Comparison of ENCODE assay signal across 20 mouse cellular contexts in genomic region chr10:60379419-60379957, GRCm38 (mm10). TPM values are rescaled to one million over a fixed set of nuclear protein-coding genes. Genes with fewer than 3 reads are reported as not detected.
DNase-seq lines count a peak whose midpoint lies in the region; ATAC-seq and TF ChIP-seq lines count a peak whose summit lies in the region.
"Had no signal": no experiment of that assay in that cellular context is flagged by ENCODE, and none has a peak within 500 bp of the region (broad histone marks: within the 10 kb centered on the region; RNA-seq: fewer than 3 reads in every experiment).

No protein-coding gene starts in this region.

- no peak overlapping the region for H3K9ac ChIP-seq in lung, embryonic 15.5 days
- no peak overlapping the region for H3K9ac ChIP-seq in stomach, postnatal 0 days (ENCODE audit: low read length)
- H3K9ac ChIP-seq: limb, embryonic 13.5 days; midbrain, embryonic 13.5 days had no signal

- H3K4me1 ChIP-seq in heart, embryonic 10.5 days, result peaks cover 20% of the 10 kb centered on the region
- H3K4me1 ChIP-seq in lung, embryonic 15.5 days, result peaks cover 16% of the 10 kb centered on the region
- H3K4me1 ChIP-seq in embryonic fibroblast, embryonic 13.5 days (ENCODE audit: control insufficient read depth, insufficient read depth, low read length), result peaks cover 5% of the 10 kb centered on the region; the same call in 1 of the 2 replicates
- 0 out of 2 replicates have a peak, but pooled peaks cover 2% of the 10 kb centered on the region for H3K4me1 ChIP-seq in stomach, postnatal 0 days (replicated peaks; ENCODE audit: control insufficient read depth, insufficient read depth)
- H3K4me1 ChIP-seq: midbrain, embryonic 13.5 days had no signal

- H3K9me3 ChIP-seq in heart, embryonic 10.5 days, result no peaks in the 10 kb centered on the region
- no peaks in the 10 kb centered on the region for H3K9me3 ChIP-seq in lung, embryonic 15.5 days
- no peaks in the 10 kb centered on the region for H3K9me3 ChIP-seq in stomach, postnatal 0 days (ENCODE audit: control insufficient read depth, low read length)
- H3K9me3 ChIP-seq: limb, embryonic 13.5 days; midbrain, embryonic 13.5 days had no signal

- no peaks in the 10 kb centered on the region for H3K36me3 ChIP-seq in heart, embryonic 10.5 days
- H3K36me3 ChIP-seq in lung, embryonic 15.5 days, result no peaks in the 10 kb centered on the region
- H3K36me3 ChIP-seq in stomach, postnatal 0 days (ENCODE audit: control insufficient read depth, insufficient read depth, low read length), result no peaks in the 10 kb centered on the region
- H3K36me3 ChIP-seq: limb, embryonic 13.5 days; midbrain, embryonic 13.5 days had no signal

- TF ChIP-seq CTCF in embryonic fibroblast, embryonic 13.5 days (IDR thresholded peaks at IDR 0.05; ENCODE audit: borderline replicate concordance, insufficient read depth, low read length), result no peak
- no peak for TF ChIP-seq CTCF in stomach, postnatal 0 days (IDR thresholded peaks at IDR 0.05; ENCODE audit: low read depth)

- peak overlapping the region; percentile 30; the same call in 1 of the 2 replicates for H3K27ac ChIP-seq in heart, embryonic 10.5 days
- peak overlapping the region; percentile 30; the same call in 1 of the 2 replicates for H3K27ac ChIP-seq in lung, embryonic 15.5 days
- peak overlapping the region; percentile 81 for H3K27ac ChIP-seq in embryonic fibroblast, embryonic 13.5 days (ENCODE audit: insufficient read depth, low read length)
- peak overlapping the region; percentile 65; the same call in 1 of the 2 replicates for H3K27ac ChIP-seq in stomach, postnatal 0 days (replicated peaks)
- H3K27ac ChIP-seq: limb, embryonic 13.5 days; midbrain, embryonic 13.5 days had no signal

- H3K27me3 ChIP-seq in heart, embryonic 10.5 days (ENCODE audit: insufficient read depth, poor library complexity, severe bottlenecking), result no peaks in the 10 kb centered on the region; the same call in 1 of the 2 replicates
- no peaks in the 10 kb centered on the region for H3K27me3 ChIP-seq in lung, embryonic 15.5 days
- H3K27me3 ChIP-seq in stomach, postnatal 0 days (ENCODE audit: control insufficient read depth, insufficient read depth, low read length), result no peaks in the 10 kb centered on the region
- H3K27me3 ChIP-seq: limb, embryonic 13.5 days; midbrain, embryonic 13.5 days had no signal

- DNase-seq in heart, embryonic 10.5 days (ENCODE audit: low spot score), result no peak
- DNase-seq in heart, postnatal 36 days, result no peak
- no peak for DNase-seq in lung, postnatal 14 days
- no peak for DNase-seq in stomach, postnatal 0 days (ENCODE audit: low spot score)
- DNase-seq in cerebellum, adult 11 months, result no peak
- DNase-seq: cerebellum, adult 18-20 months; gastrocnemius, postnatal 25 days; kidney, postnatal 36 days; lung, postnatal 10 days; thymus, postnatal 4 days had no signal

- 77% methylated on average over 9 of the region's 9 CpGs for WGBS in heart, embryonic 10.5 days
- 62% methylated on average over 9 of the region's 9 CpGs for WGBS in lung, embryonic 15.5 days
- WGBS in stomach, postnatal 0 days, result 64% methylated on average over 9 of the region's 9 CpGs

- ATAC-seq in lung, embryonic 15.5 days (ENCODE audit: borderline replicate concordance, extremely low read depth, low FRiP score, low TSS enrichment), result no peak
- no peak; the same call in 1 of the 2 replicates for ATAC-seq in stomach, postnatal 0 days (ENCODE audit: low FRiP score, low TSS enrichment)
- no peak for ATAC-seq in activated CD4-positive, CD25-positive, alpha-beta regulatory T cell, adult 4 months
- ATAC-seq: intestine, postnatal 0 days; midbrain, embryonic 13.5 days had no signal

- no peak for TF ChIP-seq POLR2A in embryonic fibroblast, embryonic 13.5 days (IDR thresholded peaks at IDR 0.05; ENCODE audit: low read depth, low read length)

- H3K4me3 ChIP-seq in heart, embryonic 10.5 days, result no peak overlapping the region
- H3K4me3 ChIP-seq in lung, embryonic 15.5 days, result no peak overlapping the region
- H3K4me3 ChIP-seq in embryonic fibroblast, embryonic 13.5 days (ENCODE audit: insufficient read depth, low read length), result no peak overlapping the region
- no peak overlapping the region for H3K4me3 ChIP-seq in stomach, postnatal 0 days (ENCODE audit: low read depth, low read length)
- H3K4me3 ChIP-seq: erythroblast, embryonic 14.5 days; limb, embryonic 13.5 days; midbrain, embryonic 13.5 days had no signal

- intact Hi-C loops in heart, postnatal 36 days (cut with DNase I), result no loop called here

- H3K4me2 ChIP-seq in lung, embryonic 15.5 days, result no peak overlapping the region
- no peak overlapping the region for H3K4me2 ChIP-seq in stomach, postnatal 0 days (replicated peaks; ENCODE audit: low read depth)
- H3K4me2 ChIP-seq: limb, embryonic 13.5 days; midbrain, embryonic 13.5 days had no signal

- no peak for TF ChIP-seq EP300 in stomach, postnatal 0 days (optimal IDR thresholded peaks at IDR 0.05)

RNA-seq across cellular contexts. Expression of gene Gm17455, which starts 20.0 kb away (rescaled TPM):
- polyA plus RNA-seq in heart, embryonic 10.5 days (2016; fragmentation: Nextera tagmentation; extraction: Ambion mirVana), result 0.59 and 0.89 TPM in 2 replicates
- not detected for total RNA-seq in heart, postnatal 36 days (2021)
- polyA plus RNA-seq in lung, embryonic 15.5 days (2015; fragmentation: Nextera tagmentation; extraction: Ambion mirVana), result 0.45 and 0.54 TPM in 2 replicates
- not detected in 2 replicates for polyA plus RNA-seq in embryonic fibroblast, embryonic 13.5 days (2011; ENCODE audit: insufficient read length, low read depth, missing spikeins)
- polyA plus RNA-seq in stomach, postnatal 0 days (2015; fragmentation: Nextera tagmentation; extraction: Ambion mirVana), result 0.74 and 1.0 TPM in 2 replicates
- polyA plus RNA-seq in activated CD4-positive, CD25-positive, alpha-beta regulatory T cell, adult 4 months (2017; shearing (Covaris generic)), result under 1 TPM in 1 of 2 experiments, not detected in 1; 0.84 TPM
- total RNA-seq: adrenal gland, postnatal 4 days; gastrocnemius, postnatal 25 days; MEL had no signal
- polyA plus RNA-seq: erythroblast, embryonic 14.5 days; stomach, embryonic 16.5 days had no signal

RNA-seq across cellular contexts. Expression of gene Vsir, which starts 32.8 kb away (rescaled TPM):
- 1.4 and 2.2 TPM in 2 replicates for polyA plus RNA-seq in heart, embryonic 10.5 days (2016; fragmentation: Nextera tagmentation; extraction: Ambion mirVana)
- 10 to 100 TPM; 17.6 to 27.0 TPM for total RNA-seq in heart, postnatal 36 days (2021)
- 5.2 and 7.2 TPM in 2 replicates for polyA plus RNA-seq in lung, embryonic 15.5 days (2015; fragmentation: Nextera tagmentation; extraction: Ambion mirVana)
- 5.1 and 7.7 TPM in 2 replicates for polyA plus RNA-seq in embryonic fibroblast, embryonic 13.5 days (2011; ENCODE audit: insufficient read length, low read depth, missing spikeins)
- polyA plus RNA-seq in stomach, postnatal 0 days (2015; fragmentation: Nextera tagmentation; extraction: Ambion mirVana), result 4.2 and 4.3 TPM in 2 replicates
- polyA plus RNA-seq in activated CD4-positive, CD25-positive, alpha-beta regulatory T cell, adult 4 months (2017; shearing (Covaris generic)), result 100 to 1,000 TPM; 182 to 186 TPM

Comparison
In these comparisons a context has a peak if more than half of its experiments do, and no peak if none do; other contexts are left out.
1. H3K27ac ChIP-seq: peak in every context shown above with its lines; median percentile 81 in embryonic fibroblast, embryonic 13.5 days; 65 in stomach, postnatal 0 days; 30 in heart, embryonic 10.5 days; 30 in lung, embryonic 15.5 days.
2. RNA of gene Vsir, which starts 32.8 kb away (polyA plus RNA-seq): 182 to 186 TPM in activated CD4-positive, CD25-positive, alpha-beta regulatory T cell, adult 4 months; 5.2 to 7.2 TPM in lung, embryonic 15.5 days, 5.1 to 7.7 TPM in embryonic fibroblast, embryonic 13.5 days, 4.2 to 4.3 TPM in stomach, postnatal 0 days and 1.4 to 2.2 TPM in heart, embryonic 10.5 days; every median in the first group is over 10 times any median in the second.